Mouse (Mus musculus) ES-E14 (cell line): ENCODE results near the gene Oprl1.

Source experiments
- CHD2 ChIP-seq: IDR thresholded peaks from 2 replicates; pipeline ENCODE4 v1.6.1; 2014; ENCODE audit warnings: mild to moderate bottlenecking, low read depth, low read length, inconsistent platforms
- HCFC1 ChIP-seq: IDR thresholded peaks from 2 replicates; pipeline ENCODE4 v1.6.1; 2012; ENCODE audit warnings: low read length, inconsistent platforms, borderline replicate concordance; ENCODE audit not compliant: insufficient read depth
- MAFK ChIP-seq: IDR thresholded peaks from 2 replicates; pipeline ENCODE4 v1.6.1; 2014; ENCODE audit warnings: mild to moderate bottlenecking, low read depth, low read length, inconsistent platforms; ENCODE audit not compliant: insufficient read depth
- ZC3H11A ChIP-seq: IDR thresholded peaks from 2 replicates; pipeline ENCODE4 v1.6.1; 2012; ENCODE audit warnings: low read depth, mild to moderate bottlenecking, inconsistent platforms, low read length, borderline replicate concordance
- ZNF384 ChIP-seq: IDR thresholded peaks from 2 replicates; pipeline ENCODE4 v1.6.1; 2012; ENCODE audit warnings: low read depth, low read length, inconsistent platforms

- TF ChIP-seq MAFK (no peak), HCFC1 (no peak), ZC3H11A (no peak), CHD2 (no peak), ZNF384 (no peak)
These were observed 31.4 kb upstream of the Oprl1 start for GRCm38 (mm10) chr2:181683381-181683780.
